Mouse (Mus musculus): ENCODE measurements around the gene Tcaf3.

Tcaf3 gene

GRCm38 (mm10) chr6:42597592-42597991 lies at the start of gene Tcaf3:
TSS of gene Tcaf3 (minus strand) at chr6:42597692.
- no peak for DNase-seq

GRCm38 (mm10) chr6:42644912-42645549 lies 47.5 kb upstream of the Tcaf3 start, which contains the start of gene Tcaf2:
TSS of gene Tcaf2 (minus strand) at chr6:42645254.
- peak; percentile 42 for DNase-seq

GRCm38 (mm10) chr6:42634393-42634792 lies 36.9 kb upstream of the Tcaf3 start:
- DNase-seq, result no peak

GRCm38 (mm10) chr6:42631395-42631794 lies 33.9 kb upstream of the Tcaf3 start:
- DNase-seq, result no peak

GRCm38 (mm10) chr6:42616904-42617303 lies 19.4 kb upstream of the Tcaf3 start:
- DNase-seq, result no peak

- DNase-seq, result no peak
Observed at GRCm38 (mm10) chr6:42612218-42612617, 14.7 kb upstream of the Tcaf3 start.

- no peak for DNase-seq
Observed at GRCm38 (mm10) chr6:42610954-42611522, 13.5 kb upstream of the Tcaf3 start.

- DNase-seq, result no peak
Observed at GRCm38 (mm10) chr6:42593138-42593882, 4.2 kb downstream of the Tcaf3 start.

- no peak for DNase-seq
Observed at GRCm38 (mm10) chr6:42586569-42586968, 10.9 kb downstream of the Tcaf3 start.

- DNase-seq, result peak; percentile 59
Observed at GRCm38 (mm10) chr6:42583488-42583872, 14.0 kb downstream of the Tcaf3 start.

GRCm38 (mm10) chr6:42582741-42583487 lies 14.6 kb downstream of the Tcaf3 start:
- DNase-seq, result no peak

GRCm38 (mm10) chr6:42578678-42579077 lies 18.8 kb downstream of the Tcaf3 start:
- no peak for DNase-seq

- no peak for DNase-seq
Observed at GRCm38 (mm10) chr6:42577433-42577832, 20.1 kb downstream of the Tcaf3 start.

GRCm38 (mm10) chr6:42568205-42568604 lies 29.3 kb downstream of the Tcaf3 start:
- DNase-seq, result peak; percentile 16

GRCm38 (mm10) chr6:42566076-42566598 lies 31.4 kb downstream of the Tcaf3 start:
- no peak for DNase-seq

- no peak for DNase-seq
Observed at GRCm38 (mm10) chr6:42562280-42562679, 35.2 kb downstream of the Tcaf3 start.

GRCm38 (mm10) chr6:42560885-42561284 lies 36.6 kb downstream of the Tcaf3 start:
- no peak for DNase-seq

GRCm38 (mm10) chr6:42558641-42559040 lies 38.9 kb downstream of the Tcaf3 start:
- no peak for DNase-seq

- DNase-seq, result no peak
Observed at GRCm38 (mm10) chr6:42547461-42547860, 50.0 kb downstream of the Tcaf3 start, which contains the start of gene Olfr455. TSS of gene Olfr455 (minus strand) at chr6:42547587.

- no peak for DNase-seq
Observed at GRCm38 (mm10) chr6:42546180-42546579, 51.3 kb downstream of the Tcaf3 start.

GRCm38 (mm10) chr6:42545451-42545885 lies 52.0 kb downstream of the Tcaf3 start:
- DNase-seq, result no peak

GRCm38 (mm10) chr6:42544846-42545245 lies 52.6 kb downstream of the Tcaf3 start:
- DNase-seq, result no peak
